ENCODE assay signal across 8 mouse cellular contexts in genomic region chr1:98047284-98048217, GRCm38 (mm10). TPM values are rescaled to one million over a fixed set of nuclear protein-coding genes. Genes with fewer than 3 reads are reported as not detected.
DNase-seq lines count a peak whose midpoint lies in the region; ATAC-seq and TF ChIP-seq lines count a peak whose summit lies in the region.

No protein-coding gene starts in this region.

- H3K4me1 ChIP-seq in forebrain, embryonic 10.5 days = peaks cover 42% of the 10 kb centered on the region
- 0 out of 2 replicates have a peak, but pooled peaks cover 3% of the 10 kb centered on the region for H3K4me1 ChIP-seq in midbrain, postnatal 0 days (ENCODE audit: insufficient read depth, low read length)

- no peaks in the 10 kb centered on the region for H3K36me3 ChIP-seq in forebrain, embryonic 10.5 days (replicated peaks)
- no peaks in the 10 kb centered on the region for H3K36me3 ChIP-seq in midbrain, postnatal 0 days (ENCODE audit: insufficient read depth, low read length)

- peaks cover 40% of the 10 kb centered on the region for H3K27me3 ChIP-seq in forebrain, embryonic 10.5 days (ENCODE audit: poor library complexity, severe bottlenecking)
- no peaks in the 10 kb centered on the region for H3K27me3 ChIP-seq in midbrain, postnatal 0 days (ENCODE audit: insufficient read depth, low read length)

- DNase-seq in adrenal gland, adult (ENCODE audit: inconsistent age in 2 of 2, low spot score in 1 of 2) = peak; percentile 31 to 64
- DNase-seq in adrenal gland, postnatal 10 days = no peak
- peak; percentile 36 for DNase-seq in forebrain, embryonic 10.5 days (ENCODE audit: extremely low spot score, low spot score)
- peak; percentile 19 to 61 for DNase-seq in layer of hippocampus, adult 2 months (ENCODE audit: low spot score in 2 of 2)
- peak; percentile 90 for DNase-seq in midbrain, postnatal 0 days (ENCODE audit: low spot score)
- no peak for DNase-seq in thymus, postnatal 25 days
- no peak for DNase-seq in spleen, postnatal 36 days (ENCODE audit: low spot score in 2 of 2)
- no peak for DNase-seq in heart, postnatal 14 days

- TF ChIP-seq CTCF in layer of hippocampus, adult 2 months (conservative IDR thresholded peaks at IDR 0.05) = no peak
- peak; percentile 32; the same call in 1 of the 2 replicates for TF ChIP-seq CTCF in midbrain, postnatal 0 days (IDR thresholded peaks at IDR 0.05)

- intact Hi-C loops in heart, postnatal 14 days (cut with DNase I) = no loop called here

- H3K9ac ChIP-seq in midbrain, postnatal 0 days (replicated peaks; ENCODE audit: low read length, poor library complexity, severe bottlenecking) = peak overlapping the region; percentile 44; the same call in 1 of the 2 replicates

- no peaks in the 10 kb centered on the region for H3K9me3 ChIP-seq in forebrain, embryonic 10.5 days
- H3K9me3 ChIP-seq in midbrain, postnatal 0 days (ENCODE audit: low read length) = no peaks in the 10 kb centered on the region

- peak; percentile 89 for ATAC-seq in midbrain, postnatal 0 days (ENCODE audit: low FRiP score)

- 22% methylated on average over 10 of the region's 10 CpGs for WGBS in forebrain, embryonic 10.5 days
- WGBS in midbrain, postnatal 0 days = 17% methylated on average over 10 of the region's 10 CpGs

- peak overlapping the region; percentile 43 for H3K4me2 ChIP-seq in midbrain, postnatal 0 days (ENCODE audit: low read depth, low read length, poor library complexity, severe bottlenecking)

- H3K27ac ChIP-seq in forebrain, embryonic 10.5 days = no peak overlapping the region
- H3K27ac ChIP-seq in layer of hippocampus, adult 2 months = peak overlapping the region; percentile 79
- H3K27ac ChIP-seq in midbrain, postnatal 0 days (ENCODE audit: low read depth, low read length) = peak overlapping the region; percentile 68

- H3K4me3 ChIP-seq in forebrain, embryonic 10.5 days = no peak overlapping the region
- peak overlapping the region; percentile 45 for H3K4me3 ChIP-seq in layer of hippocampus, adult 2 months
- H3K4me3 ChIP-seq in midbrain, postnatal 0 days (ENCODE audit: low read depth, low read length) = peak overlapping the region; percentile 26; the same call in 1 of the 2 replicates

RNA-seq across cellular contexts. Expression of gene Pam, which starts 47.9 kb away (rescaled TPM):
- total RNA-seq in adrenal gland, postnatal 10 days (2021) = 100 to 1,000 TPM; 205 to 219 TPM
- polyA plus RNA-seq in forebrain, embryonic 10.5 days (2016; fragmentation: Nextera tagmentation; extraction: Ambion mirVana) = 13.1 and 13.8 TPM in 2 replicates
- total RNA-seq in layer of hippocampus, adult 2 months (2021) = 100 to 1,000 TPM; 193 to 200 TPM
- 104 and 125 TPM in 2 replicates for total RNA-seq in midbrain, postnatal 0 days (2014; rRNA removed)
- polyA plus RNA-seq in midbrain, postnatal 0 days (2015; fragmentation: Nextera tagmentation; extraction: Ambion mirVana) = 38.8 and 46.6 TPM in 2 replicates
- total RNA-seq in heart, postnatal 14 days (2021) = 100 to 1,000 TPM; 474 to 583 TPM

Comparison
In these comparisons a context has a peak if more than half of its experiments do, and no peak if none do; other contexts are left out.
1. DNase-seq: peak in adrenal gland, adult (2 of 2), forebrain, embryonic 10.5 days (single experiment), layer of hippocampus, adult 2 months (2 of 2) and midbrain, postnatal 0 days (single experiment); none in adrenal gland, postnatal 10 days (single experiment), thymus, postnatal 25 days (single experiment), spleen, postnatal 36 days (0 of 2) and heart, postnatal 14 days (0 of 2).